Mouse (Mus musculus) stomach, embryonic 15.5 days (tissue): ENCODE data around the gene Myo3b. TPM values are rescaled to one million over a fixed set of nuclear protein-coding genes. Genes with fewer than 3 reads are reported as not detected.
"Not testable (repeated sequence)": the region's sequence is repeated elsewhere in the genome, so short reads cannot be mapped to it uniquely, and the experiment has no call there.

Experiments used
- ATAC-seq: fragments of 200-750 bp; cut with Nextera tagmentation; 2 replicates; pipeline ENCODE4 v1.8.0; 2017; ENCODE audit warnings: low read depth, moderate number of reproducible peaks, moderate TSS enrichment; ENCODE audit not compliant: insufficient read depth, low FRiP score
- H3K27ac ChIP-seq: fragments of 300-500 bp; sonication (generic); 2 replicates; pipeline ENCODE4 v1.5.1; 2015; ENCODE audit warnings: mild to moderate bottlenecking, inconsistent platforms
- H3K27me3 ChIP-seq: fragments of 300-500 bp; sonication (generic); replicated peaks from 2 replicates; pipeline ENCODE4 v1.6.1; 2015; ENCODE audit warnings: inconsistent platforms
- H3K36me3 ChIP-seq: fragments of 300-500 bp; sonication (generic); 2 replicates; pipeline ENCODE4 v1.6.1; 2015; ENCODE audit warnings: inconsistent platforms
- H3K4me1 ChIP-seq: fragments of 300-500 bp; sonication (generic); 2 replicates; pipeline ENCODE4 v1.6.1; 2015; ENCODE audit warnings: inconsistent platforms
- H3K4me2 ChIP-seq: fragments of 300-500 bp; sonication (generic); 2 replicates; pipeline ENCODE4 v1.6.1; 2015; ENCODE audit warnings: mild to moderate bottlenecking, inconsistent platforms
- H3K4me3 ChIP-seq: fragments of 300-500 bp; sonication (generic); replicated peaks from 2 replicates; pipeline ENCODE4 v1.5.1; 2015; ENCODE audit warnings: inconsistent platforms
- H3K9ac ChIP-seq: fragments of 300-500 bp; sonication (generic); 2 replicates; pipeline ENCODE4 v1.6.1; 2015; ENCODE audit warnings: inconsistent platforms
- H3K9me3 ChIP-seq: fragments of 300-500 bp; sonication (generic); 2 replicates; pipeline ENCODE4 v1.6.1; 2016; ENCODE audit warnings: inconsistent platforms
- WGBS: fragments of 180-500 bp; shearing (Covaris S2); methylation state at CpG from one replicate; pipeline ENCODE4 v1.1.7; 2015; 5-methylcytosine and 5-hydroxymethylcytosine counted together
- polyA plus RNA-seq: library from polyadenylated mRNA; unstranded; fragments of >200 nt; fragmentation: Nextera tagmentation; extraction: Ambion mirVana; gene quantifications from 2 replicates; pipeline ENCODE4 v1.2.1, GENCODE M21; 2015

Gene Myo3b
- 0.28 and 0.37 TPM in 2 replicates for polyA plus RNA-seq

DNA sequence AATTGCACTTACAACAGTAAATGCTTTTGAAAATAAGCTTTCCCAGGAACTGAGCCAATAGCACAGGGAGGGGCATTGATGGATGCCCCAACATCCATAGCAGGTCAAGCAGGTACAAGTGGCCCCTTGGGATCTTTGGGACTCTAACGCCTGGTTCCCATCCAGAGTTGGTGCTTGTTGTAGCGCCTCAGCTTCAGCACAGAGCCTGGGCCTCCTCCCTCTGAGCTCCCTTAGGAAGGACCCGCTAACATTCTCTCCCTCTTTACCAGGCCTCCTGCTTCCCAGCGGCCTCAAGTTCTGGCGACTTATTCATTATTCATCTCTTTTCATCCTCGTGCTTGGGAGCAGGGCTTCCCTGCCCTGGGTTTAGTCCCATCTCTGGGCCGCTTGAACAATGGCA is at the start of gene Myo3b:
Gene Myo3b (plus strand): TSS at position 375 of the 400 bp plus-strand sequence.
- Histone ChIP-seq H3K27ac (no peak within 1 kb of the TSS), H3K4me2 (no peak within 1 kb of the TSS), H3K27me3 (no peaks in the 10 kb centered on the region), H3K36me3 (no peaks in the 10 kb centered on the region), H3K4me3 (no peak within 1 kb of the TSS), H3K4me1 (no peaks in the 10 kb centered on the region), H3K9ac (no peak within 1 kb of the TSS), H3K9me3 (no peaks in the 10 kb centered on the region)
- WGBS: 32% methylated on average over 7 of the region's 7 CpGs
- ATAC-seq: no peak

- H3K27me3 ChIP-seq: no peaks in the 10 kb centered on the region
- no peak for ATAC-seq
- no peak overlapping the region for H3K4me2 ChIP-seq
- H3K9me3 ChIP-seq: no peaks in the 10 kb centered on the region
- H3K27ac ChIP-seq: no peak overlapping the region
- WGBS: 90% methylated on average over 6 of the region's 6 CpGs
- H3K4me1 ChIP-seq: no peaks in the 10 kb centered on the region
- no peak overlapping the region for H3K4me3 ChIP-seq
- no peak overlapping the region for H3K9ac ChIP-seq
- H3K36me3 ChIP-seq: peaks cover 33% of the 10 kb centered on the region
Observed at GRCm38 (mm10) chr2:69989224-69989623, 49.7 kb upstream of the Myo3b start.

- WGBS: 50% methylated on average over 2 of the region's 2 CpGs
- no peak overlapping the region for H3K9ac ChIP-seq
- H3K27me3 ChIP-seq: no peaks in the 10 kb centered on the region
- H3K4me1 ChIP-seq: no peaks in the 10 kb centered on the region
- H3K4me2 ChIP-seq: no peak overlapping the region
- no peaks in the 10 kb centered on the region for H3K9me3 ChIP-seq
- peaks cover 33% of the 10 kb centered on the region for H3K36me3 ChIP-seq
- H3K27ac ChIP-seq: no peak overlapping the region
- ATAC-seq: no peak
- H3K4me3 ChIP-seq: no peak overlapping the region
Observed at GRCm38 (mm10) chr2:69990647-69991046, 48.3 kb upstream of the Myo3b start.

- not testable (repeated sequence) for H3K4me2 ChIP-seq, ATAC-seq, H3K27ac ChIP-seq, H3K9me3 ChIP-seq, H3K4me3 ChIP-seq, H3K9ac ChIP-seq, H3K27me3 ChIP-seq, H3K4me1 ChIP-seq
- peaks cover 20% of the 10 kb centered on the region for H3K36me3 ChIP-seq
- 85% methylated on average over 3 of the region's 3 CpGs for whole genome bisulfite sequencing
Observed at GRCm38 (mm10) chr2:69994082-69994736, 44.7 kb upstream of the Myo3b start.

DNA sequence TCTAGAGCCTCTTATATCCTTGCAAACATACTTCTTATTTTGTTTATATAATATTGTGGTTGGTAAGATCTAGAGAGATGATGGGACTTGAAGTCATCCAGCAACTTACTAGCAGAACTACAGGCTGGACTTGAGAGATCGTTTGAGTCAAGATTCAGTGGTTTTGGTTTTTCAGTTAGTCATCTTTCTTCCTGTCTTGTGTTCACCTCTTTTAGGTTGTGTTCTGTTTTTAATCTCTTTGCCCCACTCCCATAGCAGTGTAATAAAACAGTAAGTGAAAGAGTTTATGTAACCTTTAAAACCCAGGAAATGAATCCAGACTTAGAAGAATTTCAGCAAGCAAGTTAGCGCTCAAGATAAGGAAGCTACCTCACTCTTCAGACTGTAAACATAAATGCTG is 44.1 kb upstream of the Myo3b start:
- Histone ChIP-seq H3K4me2 (no peak overlapping the region), H3K36me3 (peaks cover 15% of the 10 kb centered on the region), H3K4me3 (no peak overlapping the region), H3K9ac (no peak overlapping the region), H3K4me1 (no peaks in the 10 kb centered on the region), H3K9me3 (no peaks in the 10 kb centered on the region), H3K27me3 (no peaks in the 10 kb centered on the region), H3K27ac (no peak overlapping the region)
- 67% methylated on average over 2 of the region's 2 CpGs for WGBS
- ATAC-seq: no peak

- Histone ChIP-seq H3K27ac (no peak overlapping the region), H3K9ac (no peak overlapping the region), H3K27me3 (no peaks in the 10 kb centered on the region), H3K4me2 (no peak overlapping the region), H3K36me3 (0 out of 2 replicates have a peak, but pooled peaks cover 5% of the 10 kb centered on the region), H3K4me1 (no peaks in the 10 kb centered on the region), H3K9me3 (no peaks in the 10 kb centered on the region), H3K4me3 (no peak overlapping the region)
- WGBS: 89% methylated on average over 7 of the region's 7 CpGs
- ATAC-seq: no peak; the same call in 1 of the 2 replicates
Observed at GRCm38 (mm10) chr2:69999097-69999770, 39.7 kb upstream of the Myo3b start.

- Histone ChIP-seq H3K27me3 (no peaks in the 10 kb centered on the region), H3K4me2 (no peak overlapping the region), H3K9me3 (no peaks in the 10 kb centered on the region), H3K27ac (no peak overlapping the region), H3K36me3 (0 out of 2 replicates have a peak, but pooled peaks cover 5% of the 10 kb centered on the region), H3K4me1 (no peaks in the 10 kb centered on the region), H3K9ac (no peak overlapping the region), H3K4me3 (no peak overlapping the region)
- WGBS: 88% methylated on average over 6 of the region's 6 CpGs
- no peak for ATAC-seq
Observed at GRCm38 (mm10) chr2:70000316-70000715, 38.6 kb upstream of the Myo3b start.

DNA sequence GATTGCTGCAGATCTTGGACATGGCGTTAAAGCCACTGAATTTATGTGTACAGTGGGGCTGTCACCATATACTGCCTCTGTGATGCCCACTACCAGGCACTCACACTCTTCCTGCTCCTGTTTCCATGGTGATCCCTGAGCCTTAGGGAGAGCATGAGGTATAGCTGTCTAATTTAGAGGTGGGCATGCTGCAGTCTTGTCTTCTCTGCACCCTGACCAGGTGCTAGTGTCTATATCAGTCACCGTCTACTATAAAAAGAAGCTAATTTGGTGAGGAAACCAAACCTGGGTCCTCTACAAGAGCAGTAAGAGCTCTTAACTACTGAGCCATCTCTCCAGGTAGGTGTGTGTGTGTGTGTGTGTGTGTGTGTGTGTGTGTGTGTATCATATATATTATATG is 32.4 kb upstream of the Myo3b start:
- no peak overlapping the region for H3K9ac ChIP-seq
- no peaks in the 10 kb centered on the region for H3K9me3 ChIP-seq
- peaks cover 9% of the 10 kb centered on the region for H3K36me3 ChIP-seq
- H3K4me2 ChIP-seq: no peak overlapping the region
- no peak for ATAC-seq
- WGBS: 91% methylated on average over 2 of the region's 2 CpGs
- H3K27me3 ChIP-seq: no peaks in the 10 kb centered on the region
- H3K4me1 ChIP-seq: no peaks in the 10 kb centered on the region
- H3K4me3 ChIP-seq: no peak overlapping the region
- H3K27ac ChIP-seq: no peak overlapping the region

- Histone ChIP-seq H3K4me2 (no peak overlapping the region), H3K36me3 (peaks cover 17% of the 10 kb centered on the region), H3K4me1 (no peaks in the 10 kb centered on the region), H3K9me3 (no peaks in the 10 kb centered on the region), H3K27me3 (no peaks in the 10 kb centered on the region), H3K27ac (no peak overlapping the region), H3K9ac (no peak overlapping the region), H3K4me3 (no peak overlapping the region)
- ATAC-seq: no peak
- 93% methylated on average over 8 of the region's 8 CpGs for WGBS
Observed at GRCm38 (mm10) chr2:70012941-70013340, 26.0 kb upstream of the Myo3b start.

- no peaks in the 10 kb centered on the region for H3K4me1 ChIP-seq
- ATAC-seq: no peak
- H3K9me3 ChIP-seq: no peaks in the 10 kb centered on the region
- no peak overlapping the region; the same call in 1 of the 2 replicates for H3K27ac ChIP-seq
- 56% methylated on average over 6 of the region's 6 CpGs for WGBS
- H3K4me2 ChIP-seq: no peak overlapping the region
- H3K9ac ChIP-seq: no peak overlapping the region
- no peaks in the 10 kb centered on the region for H3K27me3 ChIP-seq
- peaks cover 10% of the 10 kb centered on the region for H3K36me3 ChIP-seq
- no peak overlapping the region for H3K4me3 ChIP-seq
Observed at GRCm38 (mm10) chr2:70018236-70018635, 20.7 kb upstream of the Myo3b start.

DNA sequence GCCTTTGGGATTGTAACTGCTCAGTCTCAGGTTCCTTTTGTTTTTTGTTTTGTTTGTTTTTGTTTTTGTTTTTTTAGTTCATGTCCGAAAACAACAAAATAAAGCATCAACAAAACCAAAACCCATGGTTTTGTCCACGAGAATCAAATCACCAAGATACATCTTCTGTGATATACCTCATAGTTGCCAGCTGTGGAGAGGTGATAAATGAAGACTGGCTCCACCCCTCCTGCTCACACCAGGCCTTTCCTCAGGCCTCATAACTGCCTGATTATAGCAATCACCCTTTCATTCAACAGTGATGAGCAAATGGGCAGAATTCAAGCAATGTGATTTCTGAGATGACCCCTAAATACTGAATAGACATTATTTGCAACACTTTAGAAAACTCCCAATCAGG is 14.5 kb upstream of the Myo3b start:
- no peaks in the 10 kb centered on the region for H3K4me1 ChIP-seq
- ATAC-seq: peak; percentile 58; the same call in 1 of the 2 replicates
- WGBS: 84% methylated on average over 2 of the region's 2 CpGs

GRCm38 (mm10) chr2:70025711-70026110 is 13.2 kb upstream of the Myo3b start:
- Histone ChIP-seq H3K4me1 (no peaks in the 10 kb centered on the region), H3K36me3 (peaks cover 5% of the 10 kb centered on the region; the same call in 1 of the 2 replicates), H3K9ac (no peak overlapping the region), H3K9me3 (no peaks in the 10 kb centered on the region), H3K27me3 (no peaks in the 10 kb centered on the region), H3K4me2 (no peak overlapping the region), H3K4me3 (no peak overlapping the region), H3K27ac (no peak overlapping the region)
- no peak for ATAC-seq
- 92% methylated on average over 5 of the region's 5 CpGs for WGBS

More for the DNA sequence above, 14.5 kb upstream of the Myo3b start:
- Histone ChIP-seq H3K4me2 (no peak overlapping the region), H3K4me3 (no peak overlapping the region), H3K27me3 (no peaks in the 10 kb centered on the region), H3K36me3 (peaks cover 5% of the 10 kb centered on the region; the same call in 1 of the 2 replicates), H3K9ac (no peak overlapping the region), H3K27ac (no peak overlapping the region), H3K9me3 (no peaks in the 10 kb centered on the region)
